Mouse (Mus musculus) thymus, adult 2 months (tissue): ENCODE measurements around the gene Gk.

Source experiments
- CTCF ChIP-seq: fragments of 200-500 bp; IDR thresholded peaks from 2 replicates; pipeline ENCODE4 v1.5.1; 2012; ENCODE audit warnings: mild to moderate bottlenecking, control low read depth, low read length, moderate library complexity, borderline replicate concordance; ENCODE audit not compliant: control insufficient read depth, poor library complexity, insufficient read depth; ENCODE audit errors: extremely low read depth
- POLR2A ChIP-seq: fragments of 200-500 bp; IDR thresholded peaks from 2 replicates; pipeline ENCODE4 v1.6.1; 2012; ENCODE audit warnings: mild to moderate bottlenecking, low read length, control low read depth, moderate library complexity; ENCODE audit not compliant: control insufficient read depth, poor library complexity, insufficient read depth; ENCODE audit errors: extremely low read depth

DNA sequence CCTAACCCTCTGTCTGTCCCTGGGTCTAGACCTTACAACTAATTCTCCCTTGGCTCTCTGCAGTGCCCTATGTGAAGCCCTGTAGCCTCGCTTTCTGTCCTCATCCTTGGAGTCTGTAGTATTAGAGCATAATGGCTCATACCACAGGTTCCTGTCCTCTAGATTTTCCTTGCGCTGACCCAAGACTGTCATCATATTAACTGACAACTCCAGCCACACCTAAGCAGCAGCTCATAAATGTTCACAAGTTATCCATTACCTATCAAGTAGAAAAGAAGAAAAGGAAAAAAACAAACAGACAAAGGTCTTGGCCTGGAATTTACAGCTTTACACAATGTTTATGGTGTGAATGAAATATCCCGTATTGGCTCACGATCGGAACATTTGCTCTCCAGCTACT is 43.4 kb downstream of the Gk start:
- TF ChIP-seq CTCF, result no peak
- no peak for TF ChIP-seq POLR2A
